Mouse (Mus musculus) CH12.LX (cell line): ENCODE measurements around the gene Chst2.

Experiments used
- CTCF ChIP-seq, 2 experiments: IDR thresholded peaks in 1 of 2; conservative IDR thresholded peaks in 1 of 2; 2 replicates each; pipeline ENCODE4 v1.5.1; 2011 to 2012; ENCODE audit warnings: low read depth in 2 of 2, low read length in 2 of 2, improper control_type of control experiment in 1 of 2, inconsistent platforms in 1 of 2, mild to moderate bottlenecking in 1 of 2, moderate library complexity in 1 of 2
- EP300 ChIP-seq: IDR thresholded peaks from 2 replicates; pipeline ENCODE4 v1.6.1; 2011; ENCODE audit warnings: low read length, improper control_type of control experiment
- MAFK ChIP-seq: IDR thresholded peaks from 2 replicates; pipeline ENCODE4 v1.6.1; 2011; ENCODE audit warnings: low read length, improper control_type of control experiment; ENCODE audit not compliant: insufficient replicate concordance
- MAZ ChIP-seq: IDR thresholded peaks from 2 replicates; pipeline ENCODE4 v1.6.1; 2012; ENCODE audit warnings: low read depth, mild to moderate bottlenecking, inconsistent platforms, low read length, improper control_type of control experiment, moderate library complexity
- MEF2A ChIP-seq: IDR thresholded peaks from 2 replicates; pipeline ENCODE4 v1.6.1; 2014; ENCODE audit warnings: low read depth, mild to moderate bottlenecking, inconsistent platforms, low read length, improper control_type of control experiment, borderline replicate concordance
- NELFE ChIP-seq: IDR thresholded peaks from 2 replicates; pipeline ENCODE4 v1.6.1; 2011; ENCODE audit warnings: low read depth, low read length, improper control_type of control experiment
- NRF1 ChIP-seq: IDR thresholded peaks from 2 replicates; pipeline ENCODE4 v1.6.1; 2014; ENCODE audit warnings: low read depth, mild to moderate bottlenecking, inconsistent platforms, low read length, improper control_type of control experiment, moderate library complexity
- POLR2A ChIP-seq: IDR thresholded peaks from 2 replicates; pipeline ENCODE4 v1.6.1; 2011; ENCODE audit warnings: low read depth, mild to moderate bottlenecking, improper control_type of control experiment, low read length
- RCOR1 ChIP-seq: conservative IDR thresholded peaks from 2 replicates; pipeline ENCODE4 v1.6.1; 2012; ENCODE audit warnings: low read depth, mild to moderate bottlenecking, inconsistent platforms, low read length, improper control_type of control experiment
- SIN3A ChIP-seq: IDR thresholded peaks from 2 replicates; pipeline ENCODE4 v1.6.1; 2012; ENCODE audit warnings: low read length, improper control_type of control experiment, inconsistent platforms
- SMC3 ChIP-seq: IDR thresholded peaks from 2 replicates; pipeline ENCODE4 v1.6.1; 2011; ENCODE audit warnings: low read depth, low read length, improper control_type of control experiment
- UBTF ChIP-seq: IDR thresholded peaks from 2 replicates; pipeline ENCODE4 v1.6.1; 2012; ENCODE audit warnings: low read depth, mild to moderate bottlenecking, inconsistent platforms, low read length, improper control_type of control experiment, moderate library complexity

DNA sequence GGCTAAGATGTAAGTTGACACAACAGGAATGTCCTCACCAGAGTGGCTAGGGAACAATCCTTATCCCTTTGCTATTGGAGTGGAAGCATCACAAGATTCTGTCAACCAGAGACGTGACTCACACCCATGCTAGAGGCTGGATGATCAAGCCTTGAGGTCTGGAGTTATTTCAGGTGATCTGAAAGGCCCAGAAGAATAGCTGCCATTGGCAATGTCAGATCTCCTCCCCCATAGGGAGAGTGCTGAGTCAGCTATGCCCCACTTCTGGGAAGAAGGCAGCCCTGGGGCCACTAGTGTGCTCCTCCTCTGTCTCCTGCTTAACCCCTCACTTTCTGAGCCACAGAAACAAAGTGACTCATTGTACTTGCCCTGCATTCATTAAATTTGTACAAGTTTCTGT lies 14.5 kb downstream of the Chst2 start:
- no peak for TF ChIP-seq SIN3A
- no peak for TF ChIP-seq RCOR1
- TF ChIP-seq NELFE: no peak
- no peak for TF ChIP-seq CTCF (conservative IDR thresholded peaks at IDR 0.05 in 1 of 2, IDR thresholded peaks at IDR 0.05 in 1 of 2; ENCODE audit: low read depth in 2 of 2, low read length in 2 of 2)
- TF ChIP-seq NRF1: no peak
- no peak for TF ChIP-seq SMC3
- no peak for TF ChIP-seq MAFK
- no peak for TF ChIP-seq POLR2A
- no peak for TF ChIP-seq MEF2A
- no peak for TF ChIP-seq UBTF
- no peak for TF ChIP-seq MAZ
- TF ChIP-seq EP300: no peak
